Mouse (Mus musculus) retina, adult 2 months (tissue): ENCODE measurements around the gene Gpr15.
A peak's percentile ranks its signal among the peaks of the same experiment; 100 is the strongest.

ENCODE experiments used
- DNase-seq: peaks from one replicate; pipeline ENCODE4 v3.0.0-alpha.2; 2012; ENCODE audit warnings: low read depth, low spot score

The Gpr15 gene

GRCm38 (mm10) chr16:58671212-58671985 lies 47.5 kb downstream of the Gpr15 start:
- DNase-seq: no peak

GRCm38 (mm10) chr16:58670643-58671042 lies 48.2 kb downstream of the Gpr15 start:
- DNase-seq: no peak

GRCm38 (mm10) chr16:58669917-58670630 lies 48.8 kb downstream of the Gpr15 start, which contains the start of gene Cpox:
TSS of gene Cpox (plus strand) at chr16:58670292.
- DNase-seq: peak; percentile 71

GRCm38 (mm10) chr16:58669264-58669663 lies 49.6 kb downstream of the Gpr15 start:
- DNase-seq: no peak

- DNase-seq: no peak
Observed at GRCm38 (mm10) chr16:58668586-58668985, 50.3 kb downstream of the Gpr15 start.
